Mouse (Mus musculus): ENCODE data around the gene Lyzl4.

DNA sequence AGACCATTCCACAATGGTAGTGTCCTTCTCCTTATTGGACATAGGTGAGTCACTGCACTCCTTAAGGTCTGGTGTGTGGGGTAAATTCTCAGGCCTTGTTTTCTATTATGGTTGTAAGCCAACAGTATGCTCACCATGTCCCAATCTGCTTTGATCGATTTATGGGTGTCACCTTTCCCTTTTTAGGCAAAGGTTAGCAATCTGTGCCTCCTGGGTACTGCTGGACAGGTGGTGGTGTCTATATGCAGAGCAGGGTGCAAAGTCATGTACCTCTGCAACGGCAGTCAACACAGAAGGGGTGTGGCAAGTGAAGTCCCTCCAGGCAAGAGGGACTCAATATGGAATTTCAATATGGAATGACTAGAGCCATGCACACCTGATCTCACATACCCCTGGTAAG is 17.0 kb downstream of the Lyzl4 start:
- TF ChIP-seq CTCF (IDR thresholded peaks at IDR 0.05; ENCODE audit: borderline replicate concordance, extremely low read depth, insufficient read depth, insufficient read length) (no peak), POLR2A (IDR thresholded peaks at IDR 0.05; ENCODE audit: borderline replicate concordance, extremely low read depth, insufficient read depth, insufficient read length, poor library complexity, severe bottlenecking) (no peak)

Measured in brain, embryonic 14.5 days (tissue).